Mouse (Mus musculus) megakaryocyte-erythroid progenitor cell, adult 5 weeks (primary cell): Measurements from ENCODE around the gene C130060K24Rik. TPM values are rescaled to one million over a fixed set of nuclear protein-coding genes. Genes with fewer than 3 reads are reported as not detected.

ENCODE experiments used
- polyA plus RNA-seq: library from polyadenylated mRNA; stranded (reverse); fragments of >175 nt; gene quantifications from 2 replicates; pipeline ENCODE4 v1.2.3, GENCODE M21; 2012

Gene C130060K24Rik
- polyA plus RNA-seq, result not detected in 2 replicates

GRCm38 (mm10) chr6:65380918-65381772 lies at the start of gene C130060K24Rik:
Gene C130060K24Rik, plus strand, starts transcription at chr6:65381105.

Other genes with a start within 250 kb of the C130060K24Rik start
- 0.03 TPM in 1 of 2 replicates, not detected in the other for gene Hpgds, start 236.2 kb upstream of the C130060K24Rik start, polyA plus RNA-seq
- gene Tnip3, start 144.2 kb downstream of the C130060K24Rik start, polyA plus RNA-seq, result 0.09 and 0.15 TPM in 2 replicates